Mouse (Mus musculus) bone marrow macrophage, adult 2 months (primary cell): ENCODE measurements around the gene Adamts3.

Source experiments
- CTCF ChIP-seq: IDR thresholded peaks from 2 replicates; pipeline ENCODE4 v1.5.1; 2012; ENCODE audit warnings: low read depth, mild to moderate bottlenecking, low read length, moderate library complexity
- POLR2A ChIP-seq: IDR thresholded peaks from 2 replicates; pipeline ENCODE4 v1.6.1; 2012; ENCODE audit warnings: mild to moderate bottlenecking, low read depth, low read length, borderline replicate concordance

DNA sequence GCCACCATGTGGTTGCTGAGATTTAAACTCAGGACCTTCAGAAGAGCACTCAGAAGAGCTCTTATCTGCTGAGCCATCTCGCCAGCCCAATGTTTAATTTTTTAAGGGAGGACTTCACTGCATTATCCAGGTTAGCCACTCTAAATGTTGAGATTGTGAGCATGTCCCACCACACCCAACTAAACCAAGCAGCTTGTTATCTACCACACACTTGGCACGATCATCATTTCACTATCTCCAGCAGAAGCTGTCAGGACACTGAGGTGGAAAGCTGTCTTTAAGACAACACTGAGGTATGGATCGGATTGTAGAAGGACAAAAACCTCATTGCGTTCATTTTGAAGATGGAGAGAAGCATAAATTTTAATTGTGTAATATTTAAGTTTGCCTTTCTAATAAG, 205.0 kb downstream of the Adamts3 start:
- TF ChIP-seq POLR2A (no peak), CTCF (no peak)
